Mouse (Mus musculus) thymus, adult 18-20 months (tissue): ENCODE measurements at regions not wholly inside any gene's neighbourhood (a gene's known extent, or its start where the extent isn't known, plus 50 kb on each side); places are given as distances from the start of the nearest gene placed in this dataset.
"Not testable (repeated sequence)": the region's sequence is repeated elsewhere in the genome, so short reads cannot be mapped to it uniquely, and the experiment has no call there.

Experiments used
- DNase-seq, 2 experiments: peaks; one replicate each; pipeline ENCODE4 v3.0.0; 2022; ENCODE audit warnings: mixed read lengths in 2 of 2

GRCm38 (mm10) chr10:117497565-117498256, 117.9 kb upstream of the Cpsf6 start:
- no peak for DNase-seq

DNA sequence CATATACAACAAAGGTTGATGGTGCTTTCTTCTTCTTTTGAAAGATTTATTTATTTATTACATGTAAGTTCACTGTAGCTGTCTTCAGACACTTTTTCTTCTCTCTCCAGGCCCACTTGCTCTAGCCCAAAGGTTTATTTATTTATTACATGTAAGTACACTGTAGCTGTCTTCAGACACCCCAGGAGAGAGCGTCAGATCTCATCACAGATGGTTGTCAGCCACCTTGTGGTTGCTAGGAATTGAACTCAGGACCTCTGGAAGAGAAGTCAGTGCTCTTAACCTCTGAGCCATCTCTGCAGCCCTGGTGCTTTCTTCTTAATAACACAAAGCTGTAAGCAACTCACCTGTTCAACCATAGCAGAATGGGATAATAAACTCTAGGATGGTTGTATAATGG, 117.3 kb upstream of the Cpsf6 start:
- DNase-seq = not testable (repeated sequence)

DNA sequence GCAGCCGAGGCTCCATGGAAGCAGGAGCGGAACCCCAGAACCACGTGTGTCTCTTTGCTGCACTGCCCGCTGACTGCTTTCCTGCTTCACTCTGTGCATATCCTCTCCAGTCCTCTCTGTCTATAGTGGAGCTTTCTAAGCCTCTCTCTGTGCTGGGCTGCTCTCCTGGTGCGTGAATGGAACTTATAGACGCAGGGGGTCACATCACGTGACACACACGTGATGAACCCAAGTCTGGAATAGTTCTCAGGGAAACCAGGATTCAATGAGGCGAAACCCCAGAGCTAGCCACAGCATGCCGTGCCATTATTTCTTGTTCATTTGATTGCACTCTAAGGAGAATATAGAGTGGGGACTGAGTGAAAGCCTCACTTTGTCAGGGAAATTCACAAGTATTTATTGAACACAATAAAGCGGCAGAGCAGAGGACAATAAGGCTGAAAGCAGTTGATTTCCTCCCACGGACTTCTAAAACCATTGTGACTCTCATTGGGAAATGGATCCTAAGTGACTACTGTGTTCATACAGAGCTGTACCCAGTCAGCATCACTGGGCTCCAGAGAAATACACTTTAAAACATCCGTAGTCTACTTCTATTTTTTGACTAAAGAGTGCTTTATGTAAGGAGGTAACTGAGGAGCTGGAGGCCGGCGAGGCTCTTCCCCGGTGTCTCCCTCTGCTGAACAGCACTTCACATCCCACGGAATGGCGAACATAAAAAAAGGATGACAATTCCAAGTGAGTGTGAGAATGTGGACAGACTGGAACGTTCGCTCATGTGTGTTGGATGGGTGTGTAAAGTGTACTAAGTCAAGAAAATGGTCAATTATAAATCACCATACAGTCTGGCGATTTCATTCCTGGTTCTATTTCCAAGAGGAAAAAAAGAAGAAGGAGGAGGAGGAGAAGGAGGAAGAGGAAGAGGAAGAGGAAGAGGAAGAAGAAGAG, 116.5 kb upstream of the Cpsf6 start:
- DNase-seq = no peak

GRCm38 (mm10) chr10:117494171-117494701, 114.4 kb upstream of the Cpsf6 start:
- DNase-seq = no peak

- no peak for DNase-seq
Observed at GRCm38 (mm10) chr10:117493824-117494121, 114.0 kb upstream of the Cpsf6 start.

GRCm38 (mm10) chr10:117493091-117493823, 113.4 kb upstream of the Cpsf6 start:
- DNase-seq = no peak

GRCm38 (mm10) chr10:117492391-117492990, 112.7 kb upstream of the Cpsf6 start:
- no peak for DNase-seq

DNA sequence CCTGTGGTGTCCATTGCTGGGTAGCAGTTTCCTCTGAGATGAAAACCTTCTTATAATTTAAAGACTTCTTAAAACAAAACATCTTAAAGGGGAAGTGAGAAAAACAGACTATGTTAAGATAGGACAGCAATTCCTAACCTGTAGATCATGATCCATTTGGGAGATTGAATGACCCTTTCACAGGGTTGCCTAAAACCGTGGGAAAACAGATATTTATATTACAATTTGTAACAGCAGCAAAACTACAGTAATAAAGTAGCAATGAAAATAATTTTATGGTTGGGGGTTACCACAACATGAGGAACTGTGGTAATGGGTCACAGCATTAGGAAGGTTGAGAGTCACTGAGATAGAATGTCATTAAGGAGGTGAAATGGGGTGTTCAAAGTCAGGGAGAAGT, 111.9 kb upstream of the Cpsf6 start:
- DNase-seq = no peak

GRCm38 (mm10) chr10:117490851-117491595, 111.2 kb upstream of the Cpsf6 start:
- DNase-seq = no peak

DNA sequence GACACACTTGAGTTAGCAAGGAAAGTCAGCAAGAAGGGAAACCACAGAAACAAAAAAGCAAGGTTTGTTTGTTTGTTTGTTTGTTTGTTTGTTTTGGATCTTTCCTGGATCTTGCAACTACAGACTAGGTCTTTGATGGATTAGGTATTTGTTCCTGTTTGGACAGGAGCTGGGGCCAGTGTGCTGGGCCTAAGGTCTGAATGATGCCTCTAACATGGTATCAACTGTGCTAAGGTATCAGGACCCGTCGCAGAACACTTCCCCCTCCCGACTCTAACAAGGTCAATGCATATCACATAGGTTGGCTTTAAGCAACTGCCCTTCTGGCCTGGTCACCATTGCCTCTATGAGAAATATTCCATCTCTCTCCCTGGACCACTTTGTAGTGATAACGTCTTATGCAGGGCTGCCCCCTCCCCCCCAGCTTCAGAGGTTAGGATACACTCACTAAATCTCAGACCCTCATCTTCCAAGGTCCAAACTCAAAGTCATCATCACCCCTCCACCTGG, 103.3 kb upstream of the Cpsf6 start:
- no peak for DNase-seq

DNA sequence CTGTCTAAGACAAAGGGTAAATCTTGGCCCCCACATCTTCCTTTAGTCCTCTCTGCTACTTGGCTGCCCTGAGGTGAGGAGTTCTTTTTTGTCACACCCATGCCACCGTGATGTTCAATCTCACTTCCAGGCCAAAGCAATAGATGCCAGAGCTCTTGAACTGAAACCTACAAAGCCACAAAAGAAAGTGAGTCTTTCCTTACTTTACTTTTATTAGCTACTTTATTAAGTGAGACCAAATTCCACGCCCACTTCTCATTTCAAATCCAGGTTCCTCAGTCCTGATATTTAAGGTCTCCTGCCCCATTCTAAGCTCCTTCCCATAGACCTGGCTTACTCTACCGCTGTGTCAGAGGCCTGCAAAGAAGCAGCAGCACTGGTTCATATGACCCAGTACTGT, 102.5 kb upstream of the Cpsf6 start:
- DNase-seq = no peak

GRCm38 (mm10) chr10:117481341-117481990, 101.7 kb upstream of the Cpsf6 start:
- no peak for DNase-seq

GRCm38 (mm10) chr10:117480456-117480850, 100.6 kb upstream of the Cpsf6 start:
- DNase-seq = no peak

DNA sequence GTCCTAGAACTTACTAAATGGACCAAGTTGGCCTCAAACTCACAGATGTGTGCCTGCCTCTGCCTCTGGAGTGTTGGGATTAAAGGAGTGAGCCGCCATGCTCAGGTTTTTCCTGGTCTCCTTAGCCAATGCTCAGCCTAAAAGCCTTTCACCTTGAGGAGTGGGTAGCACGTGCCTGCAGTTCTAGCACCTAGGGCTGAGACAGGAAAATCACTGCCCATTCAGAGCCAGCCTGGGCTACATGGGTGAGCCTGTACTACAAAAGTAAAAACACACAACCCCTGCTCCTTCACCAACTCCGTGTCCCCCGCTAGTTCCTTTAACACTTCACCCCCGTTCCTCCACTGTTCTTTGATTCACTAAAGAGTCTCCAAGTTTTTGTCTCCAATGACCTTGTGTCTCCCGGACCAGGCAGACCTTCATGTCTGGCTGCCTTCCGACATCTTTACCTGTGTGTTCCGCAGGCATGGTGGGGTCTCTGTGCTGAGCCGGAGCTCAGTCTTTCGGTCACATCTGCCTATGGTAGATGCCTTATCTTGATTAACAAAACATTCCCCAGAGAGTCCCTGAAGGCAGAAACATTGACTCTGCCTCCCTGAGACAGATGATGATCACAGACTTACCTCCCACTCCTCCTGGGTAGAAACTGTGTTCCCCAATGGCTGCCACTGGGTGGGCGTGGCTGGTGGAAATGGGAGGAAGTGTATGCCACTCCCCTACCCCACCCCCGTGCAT, 100.1 kb upstream of the Cpsf6 start:
- no peak for DNase-seq

DNA sequence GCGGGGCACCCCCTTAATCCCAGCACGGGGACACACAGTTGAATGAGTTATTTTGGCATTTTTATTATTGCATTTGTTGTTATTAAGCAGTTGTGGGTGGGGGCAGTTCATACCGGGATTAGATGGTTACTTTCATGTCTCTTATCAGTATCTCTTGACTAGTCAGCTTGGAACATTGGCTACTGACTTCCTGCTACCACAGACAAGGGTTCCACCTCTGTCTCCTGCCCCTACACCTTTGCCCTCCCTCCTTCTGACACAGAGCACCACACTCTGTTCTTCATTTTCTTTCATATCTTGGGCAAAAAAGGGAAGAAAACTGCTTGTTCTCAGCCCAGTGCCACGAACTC, 99.1 kb upstream of the Cpsf6 start:
- no peak for DNase-seq

- DNase-seq = no peak
Observed at GRCm38 (mm10) chr10:117478202-117478930, 98.6 kb upstream of the Cpsf6 start.

- no peak for DNase-seq
Observed at GRCm38 (mm10) chr10:117477331-117478201, 97.8 kb upstream of the Cpsf6 start.

DNA sequence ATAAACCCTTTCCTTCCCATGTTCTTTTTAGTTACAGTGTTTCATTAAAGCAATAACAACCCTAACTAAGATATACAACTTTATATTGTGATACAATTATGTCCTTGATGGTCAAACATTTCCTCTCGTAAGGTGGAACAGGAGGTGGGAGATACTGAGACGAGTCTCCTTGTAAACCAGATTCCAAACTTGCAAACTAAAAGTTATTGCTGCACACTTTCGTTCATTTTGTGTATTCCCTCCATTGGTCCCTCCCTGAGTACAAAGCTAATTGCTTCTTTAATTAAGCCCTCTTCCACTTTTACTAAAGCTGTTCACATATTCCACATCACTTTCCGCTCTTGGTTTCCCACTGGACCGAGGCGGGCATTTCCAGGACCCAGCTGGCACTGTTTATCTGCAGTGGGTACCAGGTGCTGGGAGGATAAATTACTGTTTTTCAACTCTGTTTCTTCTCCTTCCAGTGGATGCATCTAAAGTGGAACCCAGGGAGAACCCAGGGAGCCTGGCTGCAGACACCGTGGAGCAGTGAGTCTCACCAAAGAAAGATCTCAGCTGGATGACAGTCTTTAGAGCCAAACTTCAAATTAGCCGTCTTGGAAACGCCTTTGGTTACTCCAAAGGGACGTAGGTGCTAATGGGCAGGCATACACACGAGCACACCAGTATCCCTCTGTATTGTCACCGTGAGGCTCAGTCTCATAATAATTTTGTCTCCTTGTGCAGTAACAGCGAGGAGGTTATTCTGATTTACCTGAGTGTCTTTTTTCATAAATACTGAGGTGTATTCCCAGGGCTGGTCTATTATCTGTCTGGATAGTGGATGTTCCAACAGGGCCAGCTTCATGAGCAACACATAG, 95.5 kb upstream of the Cpsf6 start:
- no peak for DNase-seq
